Mouse (Mus musculus): ENCODE results near the gene Wdr76. TPM values are rescaled to one million over a fixed set of nuclear protein-coding genes. Genes with fewer than 3 reads are reported as not detected.
"Not testable (repeated sequence)": the region's sequence is repeated elsewhere in the genome, so short reads cannot be mapped to it uniquely, and the experiment has no call there.

The Wdr76 gene
- polyA plus RNA-seq, 1 experiment = 1.6 TPM

DNA sequence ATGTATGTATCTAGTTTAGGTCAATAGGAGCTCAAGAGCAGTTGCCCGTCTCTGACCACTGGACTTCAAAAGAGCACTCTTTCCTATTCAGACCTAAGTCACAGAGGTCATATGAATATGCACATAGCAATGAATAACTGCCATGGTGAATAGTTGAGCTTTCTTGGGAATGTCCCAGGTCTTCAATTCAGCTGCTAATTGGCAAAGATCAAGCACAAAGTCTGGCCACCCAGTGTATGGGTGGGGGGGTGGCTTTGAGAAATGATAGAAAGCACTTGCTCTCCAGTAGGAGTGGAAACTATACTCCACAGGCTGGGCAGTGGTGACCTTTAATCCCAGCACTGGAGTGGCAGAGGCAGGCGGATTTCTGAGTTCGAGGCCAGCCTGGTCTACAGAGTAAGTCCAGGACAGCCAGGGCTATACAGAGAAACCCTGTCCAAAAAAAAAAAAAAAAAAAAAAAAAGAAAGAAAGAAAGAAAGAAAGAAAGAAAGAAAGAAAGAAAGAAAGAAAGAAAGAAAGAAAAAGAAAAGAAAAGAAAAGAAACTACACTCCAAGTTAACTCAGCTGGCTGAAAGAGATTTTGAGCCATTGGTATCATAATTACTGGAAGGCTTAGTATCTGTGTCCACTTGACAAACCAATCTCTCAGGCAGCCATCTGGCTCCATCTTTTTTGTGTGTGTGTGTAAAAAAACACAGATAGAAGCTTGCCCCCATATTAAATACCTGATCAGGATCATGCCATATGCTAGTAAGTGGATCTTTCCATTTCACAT is 28.8 kb upstream of the Wdr76 start:
- Histone ChIP-seq H3K36me3 (ENCODE audit: control insufficient read depth, insufficient read depth, low read length) (no peaks in the 10 kb centered on the region), H3K27ac (ENCODE audit: insufficient read depth, low read depth, low read length) (no peak overlapping the region), H3K4me1 (ENCODE audit: control insufficient read depth, insufficient read depth, insufficient read length, low read length) (no peaks in the 10 kb centered on the region), H3K4me3 (ENCODE audit: low read depth, low read length) (no peak overlapping the region), H3K27me3 (ENCODE audit: control insufficient read depth, insufficient read depth, low read length) (no peaks in the 10 kb centered on the region)
- TF ChIP-seq POLR2A (IDR thresholded peaks at IDR 0.05; ENCODE audit: low read depth, low read length) = no peak
- TF ChIP-seq CTCF (IDR thresholded peaks at IDR 0.05; ENCODE audit: extremely low read depth, insufficient read length, insufficient replicate concordance, low read depth, low read length) = no peak
- 76% methylated on average over 3 of the region's 3 CpGs for WGBS

DNA sequence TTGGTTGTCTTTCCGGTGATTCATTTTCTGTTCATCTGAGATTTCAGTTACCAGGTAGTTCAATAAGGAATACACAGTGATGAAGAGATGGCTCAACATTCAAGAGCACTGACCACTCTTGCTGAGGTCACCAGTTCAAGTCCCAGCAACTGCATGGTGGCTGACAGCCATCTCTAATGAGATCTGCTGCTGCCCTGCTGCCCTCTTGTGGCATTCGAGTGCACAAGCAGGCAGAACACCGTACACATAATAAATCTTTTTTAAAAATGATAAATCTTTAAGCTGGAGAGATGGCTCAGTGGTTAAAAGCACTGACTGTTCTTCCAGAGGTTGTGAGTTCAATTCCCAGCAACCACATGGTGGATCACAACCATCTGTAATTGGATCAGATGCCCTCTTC is 26.0 kb upstream of the Wdr76 start:
- H3K4me1 ChIP-seq (ENCODE audit: control insufficient read depth, insufficient read depth, insufficient read length, low read length) = no peaks in the 10 kb centered on the region
- WGBS = 48% methylated on average over 3 of the region's 3 CpGs
- TF ChIP-seq CTCF (IDR thresholded peaks at IDR 0.05; ENCODE audit: extremely low read depth, insufficient read length, insufficient replicate concordance, low read depth, low read length) (peak; percentile 67; the same call in 1 of the 2 replicates), POLR2A (IDR thresholded peaks at IDR 0.05; ENCODE audit: low read depth, low read length) (no peak)
- H3K4me3 ChIP-seq (ENCODE audit: low read depth, low read length) = no peak overlapping the region
- no peaks in the 10 kb centered on the region for H3K36me3 ChIP-seq (ENCODE audit: control insufficient read depth, insufficient read depth, low read length)
- H3K27me3 ChIP-seq (ENCODE audit: control insufficient read depth, insufficient read depth, low read length) = no peaks in the 10 kb centered on the region
- H3K27ac ChIP-seq (ENCODE audit: insufficient read depth, low read depth, low read length) = no peak overlapping the region

DNA sequence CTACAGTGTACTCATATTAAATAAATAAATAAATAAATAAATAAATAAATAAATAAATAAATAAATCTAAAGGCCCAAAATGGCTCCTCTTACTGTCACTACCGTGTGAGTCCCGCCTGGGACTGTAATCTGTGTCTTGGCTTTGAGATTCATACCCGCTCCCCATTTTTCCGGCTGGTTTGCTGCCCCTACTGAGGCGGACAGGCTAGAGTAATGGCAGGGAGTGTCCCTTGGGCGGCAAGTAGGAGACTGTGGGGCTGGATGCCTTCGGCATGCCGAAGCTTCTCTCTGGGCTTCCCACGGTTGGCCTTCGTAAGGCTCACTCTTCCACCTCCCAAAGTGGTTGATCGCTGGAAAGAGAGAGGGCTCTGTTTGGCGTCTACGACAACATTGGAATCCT is 25.6 kb upstream of the Wdr76 start:
- not testable (repeated sequence) for H3K27ac ChIP-seq (ENCODE audit: insufficient read depth, low read depth, low read length); H3K4me1 ChIP-seq (ENCODE audit: control insufficient read depth, insufficient read depth, insufficient read length, low read length)
- 81% methylated on average over 13 of the region's 13 CpGs for WGBS

DNA sequence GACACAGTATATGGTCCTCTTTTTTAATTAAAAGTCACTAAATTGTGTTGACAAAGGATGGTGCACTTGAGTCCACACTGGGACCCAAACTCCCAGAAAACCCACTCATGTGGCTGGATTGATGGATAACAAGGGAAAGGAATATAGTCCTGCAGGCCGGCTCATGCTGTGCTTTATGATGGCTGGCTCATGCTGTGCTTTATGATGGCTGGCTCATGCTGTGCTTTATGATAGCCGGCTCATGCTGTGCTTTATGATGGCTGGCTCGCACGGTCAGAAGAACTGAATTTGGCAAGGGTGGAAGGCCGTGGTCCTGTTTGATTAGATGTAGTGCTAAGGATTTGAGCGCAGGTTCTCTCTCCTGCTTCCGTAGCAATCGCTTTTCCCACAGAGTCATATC is 22.9 kb upstream of the Wdr76 start:
- no peak overlapping the region for H3K27ac ChIP-seq (ENCODE audit: insufficient read depth, low read depth, low read length)
- H3K27me3 ChIP-seq (ENCODE audit: control insufficient read depth, insufficient read depth, low read length) = no peaks in the 10 kb centered on the region
- 55% methylated on average over 8 of the region's 8 CpGs for WGBS
- no peak overlapping the region for H3K4me3 ChIP-seq (ENCODE audit: low read depth, low read length)
- no peaks in the 10 kb centered on the region for H3K4me1 ChIP-seq (ENCODE audit: control insufficient read depth, insufficient read depth, insufficient read length, low read length)
- no peaks in the 10 kb centered on the region for H3K36me3 ChIP-seq (ENCODE audit: control insufficient read depth, insufficient read depth, low read length)
- TF ChIP-seq CTCF (IDR thresholded peaks at IDR 0.05; ENCODE audit: extremely low read depth, insufficient read length, insufficient replicate concordance, low read depth, low read length) (no peak), POLR2A (IDR thresholded peaks at IDR 0.05; ENCODE audit: low read depth, low read length) (no peak)

More for the DNA sequence above, 25.6 kb upstream of the Wdr76 start:
- H3K4me3 ChIP-seq (ENCODE audit: low read depth, low read length); H3K36me3 ChIP-seq (ENCODE audit: control insufficient read depth, insufficient read depth, low read length); H3K27me3 ChIP-seq (ENCODE audit: control insufficient read depth, insufficient read depth, low read length): not testable (repeated sequence)

DNA sequence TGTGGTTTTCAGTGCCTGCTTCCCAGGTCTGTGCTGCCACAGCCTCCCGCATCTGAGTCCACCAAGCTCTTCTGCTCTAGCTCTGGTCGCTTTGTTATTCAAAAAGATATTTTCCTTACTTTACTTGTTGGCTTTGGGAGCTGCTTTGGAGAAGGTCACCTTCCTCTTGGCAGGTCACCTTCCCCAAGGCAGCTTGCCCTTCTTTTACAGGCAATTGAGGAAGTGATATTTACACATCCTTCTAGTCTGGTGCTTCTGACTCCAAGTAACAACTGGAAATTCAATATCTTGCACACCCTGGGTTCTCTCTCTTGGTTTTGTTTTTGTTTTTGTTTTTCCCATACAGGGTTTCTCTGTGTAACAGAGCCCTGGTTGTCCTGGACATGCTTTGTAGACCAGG is 22.1 kb upstream of the Wdr76 start:
- not testable (repeated sequence) for H3K4me1 ChIP-seq (ENCODE audit: control insufficient read depth, insufficient read depth, insufficient read length, low read length); H3K27me3 ChIP-seq (ENCODE audit: control insufficient read depth, insufficient read depth, low read length); H3K4me3 ChIP-seq (ENCODE audit: low read depth, low read length); H3K27ac ChIP-seq (ENCODE audit: insufficient read depth, low read depth, low read length); H3K36me3 ChIP-seq (ENCODE audit: control insufficient read depth, insufficient read depth, low read length)
- 72% methylated on average over 2 of the region's 2 CpGs for WGBS

DNA sequence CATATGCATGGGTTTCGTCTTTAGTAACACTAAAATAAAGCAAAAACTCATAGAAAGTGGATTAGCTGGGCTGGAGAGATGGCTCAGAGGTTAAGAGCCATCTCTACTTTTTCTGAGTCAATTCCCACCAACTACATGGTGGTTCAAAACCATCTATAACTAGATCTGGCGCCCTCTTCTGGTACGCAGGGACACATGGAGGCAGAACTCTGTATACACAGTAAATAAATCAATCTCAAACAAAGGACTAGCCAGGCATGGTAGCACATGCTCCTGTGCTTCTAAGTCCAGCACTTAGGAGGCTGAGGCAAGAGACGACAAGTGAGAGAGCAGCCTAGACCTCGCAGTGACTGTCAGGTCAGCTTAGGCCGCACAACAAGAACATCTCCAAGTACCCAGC is 5.0 kb upstream of the Wdr76 start:
- not testable (repeated sequence) for H3K27me3 ChIP-seq (ENCODE audit: control insufficient read depth, insufficient read depth, low read length); H3K36me3 ChIP-seq (ENCODE audit: control insufficient read depth, insufficient read depth, low read length); H3K27ac ChIP-seq (ENCODE audit: insufficient read depth, low read depth, low read length); H3K4me1 ChIP-seq (ENCODE audit: control insufficient read depth, insufficient read depth, insufficient read length, low read length); H3K4me3 ChIP-seq (ENCODE audit: low read depth, low read length)
- 83% methylated on average over 2 of the region's 6 CpGs for WGBS

DNA sequence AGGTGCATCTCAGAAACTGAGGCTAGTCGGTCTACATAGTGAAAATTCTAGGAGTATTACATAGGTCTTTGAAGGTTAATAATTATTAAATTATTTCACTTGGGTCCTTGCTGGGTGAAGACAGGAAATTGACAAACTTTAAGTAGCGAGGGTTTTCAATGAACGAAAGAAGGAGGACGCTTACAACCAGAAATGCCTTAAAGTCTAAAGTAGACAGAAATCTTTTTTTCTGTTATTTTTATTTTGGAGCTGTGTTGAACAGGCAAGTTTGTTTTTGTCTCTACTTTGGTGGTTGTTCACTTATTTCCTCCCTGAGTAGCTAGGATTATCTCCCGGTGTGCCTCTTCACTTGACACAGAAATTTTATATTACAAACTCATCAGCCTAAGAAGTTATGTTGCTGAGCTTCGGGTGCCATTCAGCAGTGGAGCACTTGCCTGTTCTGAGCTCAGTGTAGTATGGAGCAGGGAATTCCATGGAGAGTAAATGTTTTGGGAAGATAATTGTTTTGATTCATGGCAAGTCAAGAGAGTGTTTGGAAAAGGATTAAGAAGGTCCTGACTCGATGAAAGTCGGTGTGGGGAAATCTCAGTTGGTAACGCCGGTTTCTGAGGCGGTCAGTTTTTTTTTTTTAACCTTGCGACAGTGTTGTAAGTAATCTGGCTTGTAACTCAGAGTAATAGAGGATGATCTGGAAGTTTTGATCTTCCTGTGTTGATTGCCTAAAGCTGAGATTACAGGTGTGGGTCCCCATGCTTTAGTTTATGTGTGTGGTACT is 839 bp downstream of the Wdr76 start:
- H3K27ac ChIP-seq (ENCODE audit: insufficient read depth, low read depth, low read length) = no peak overlapping the region
- peaks cover 3% of the 10 kb centered on the region for H3K4me1 ChIP-seq (ENCODE audit: control insufficient read depth, insufficient read depth, insufficient read length, low read length)
- H3K27me3 ChIP-seq (ENCODE audit: control insufficient read depth, insufficient read depth, low read length) = no peaks in the 10 kb centered on the region
- H3K36me3 ChIP-seq (ENCODE audit: control insufficient read depth, insufficient read depth, low read length) = peaks cover 3% of the 10 kb centered on the region; the same call in 1 of the 2 replicates
- WGBS = 1% methylated on average over 12 of the region's 12 CpGs
- H3K4me3 ChIP-seq (ENCODE audit: low read depth, low read length) = no peak overlapping the region
- TF ChIP-seq POLR2A (IDR thresholded peaks at IDR 0.05; ENCODE audit: low read depth, low read length) = no peak
- TF ChIP-seq CTCF (IDR thresholded peaks at IDR 0.05; ENCODE audit: extremely low read depth, insufficient read length, insufficient replicate concordance, low read depth, low read length) = no peak

Data from small intestine, adult 2 months (tissue).